Mouse (Mus musculus) liver, adult 2 months (tissue): ENCODE data around the gene Rsad1.

Experiments used
- CTCF ChIP-seq: fragments of 200-500 bp; IDR thresholded peaks from 2 replicates; pipeline ENCODE4 v1.5.1; 2011; ENCODE audit warnings: low read depth, low read length, control low read depth
- POLR2A ChIP-seq: fragments of 200-500 bp; IDR thresholded peaks from 2 replicates; pipeline ENCODE4 v1.6.1; 2011; ENCODE audit warnings: low read length, control low read depth; ENCODE audit not compliant: insufficient read depth; ENCODE audit errors: extremely low read depth

GRCm38 (mm10) chr11:94564437-94565150 is 15.5 kb upstream of the Rsad1 start, which contains the start of gene Chad:
- TF ChIP-seq CTCF (no peak), POLR2A (no peak)
